Mouse (Mus musculus): ENCODE measurements around the gene Mt1. TPM values are rescaled to one million over a fixed set of nuclear protein-coding genes. Genes with fewer than 3 reads are reported as not detected.
"Not testable (repeated sequence)": the region's sequence is repeated elsewhere in the genome, so short reads cannot be mapped to it uniquely, and the experiment has no call there.

Mt1 gene
- polyA plus RNA-seq, 1 experiment from 2014 or later = 2,068 TPM

GRCm38 (mm10) chr8:94153451-94153850 is 25.4 kb upstream of the Mt1 start:
- 46% methylated on average over 7 of the region's 7 CpGs for WGBS
- ATAC-seq = no peak
- no peak overlapping the region for H3K27ac ChIP-seq (ENCODE audit: low read depth, low read length)
- no peak overlapping the region for H3K4me3 ChIP-seq (ENCODE audit: low read depth, low read length)
- H3K4me2 ChIP-seq (replicated peaks; ENCODE audit: low read depth) = no peak overlapping the region
- H3K27me3 ChIP-seq (replicated peaks; ENCODE audit: control insufficient read depth, insufficient read depth, low read length) = 0 out of 2 replicates have a peak, but pooled peaks cover 4% of the 10 kb centered on the region
- no peaks in the 10 kb centered on the region for H3K9me3 ChIP-seq (ENCODE audit: control insufficient read depth)
- no peak overlapping the region for H3K9ac ChIP-seq (ENCODE audit: low read depth, low read length)
- no peak for TF ChIP-seq CTCF (IDR thresholded peaks at IDR 0.05; ENCODE audit: low read depth)
- H3K4me1 ChIP-seq (replicated peaks; ENCODE audit: control insufficient read depth, insufficient read depth, low read length) = no peaks in the 10 kb centered on the region; the same call in 1 of the 2 replicates
- H3K36me3 ChIP-seq (ENCODE audit: control insufficient read depth, insufficient read depth) = no peaks in the 10 kb centered on the region

DNA sequence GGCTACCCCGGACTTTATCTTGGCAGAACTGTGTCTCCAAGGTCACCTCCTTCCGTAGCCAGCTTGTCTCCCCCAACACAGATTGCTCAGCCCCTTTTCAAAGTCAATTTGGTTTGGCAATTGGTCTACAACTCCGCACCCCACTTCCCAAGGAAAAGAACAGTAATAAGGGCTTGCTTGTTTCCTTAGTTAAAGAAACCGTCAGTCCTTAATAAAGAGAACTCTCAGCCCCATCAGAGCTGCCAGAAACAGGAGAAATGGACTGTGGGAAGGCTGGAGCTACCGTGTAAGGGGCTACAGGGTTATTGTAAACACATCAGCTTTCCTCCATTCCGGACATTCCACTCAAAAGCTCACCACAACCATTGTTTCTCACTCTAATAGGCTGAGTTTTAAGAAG is 24.3 kb upstream of the Mt1 start:
- ATAC-seq = no peak
- Histone ChIP-seq H3K4me3 (ENCODE audit: low read depth, low read length) (no peak overlapping the region), H3K9me3 (ENCODE audit: control insufficient read depth) (no peaks in the 10 kb centered on the region), H3K9ac (ENCODE audit: low read depth, low read length) (no peak overlapping the region), H3K27ac (ENCODE audit: low read depth, low read length) (no peak overlapping the region), H3K27me3 (replicated peaks; ENCODE audit: control insufficient read depth, insufficient read depth, low read length) (0 out of 2 replicates have a peak, but pooled peaks cover 4% of the 10 kb centered on the region), H3K4me2 (replicated peaks; ENCODE audit: low read depth) (no peak overlapping the region), H3K36me3 (ENCODE audit: control insufficient read depth, insufficient read depth) (no peaks in the 10 kb centered on the region), H3K4me1 (replicated peaks; ENCODE audit: control insufficient read depth, insufficient read depth, low read length) (no peaks in the 10 kb centered on the region; the same call in 1 of the 2 replicates)
- no peak for TF ChIP-seq CTCF (IDR thresholded peaks at IDR 0.05; ENCODE audit: low read depth)
- 43% methylated on average over 6 of the region's 6 CpGs for WGBS

- no peak for TF ChIP-seq CTCF (IDR thresholded peaks at IDR 0.05; ENCODE audit: low read depth)
- H3K4me2 ChIP-seq (replicated peaks; ENCODE audit: low read depth) = no peak overlapping the region
- H3K9me3 ChIP-seq (ENCODE audit: control insufficient read depth) = no peaks in the 10 kb centered on the region
- no peak overlapping the region for H3K27ac ChIP-seq (ENCODE audit: low read depth, low read length)
- 73% methylated on average over 4 of the region's 4 CpGs for WGBS
- no peak overlapping the region for H3K9ac ChIP-seq (ENCODE audit: low read depth, low read length)
- H3K36me3 ChIP-seq (ENCODE audit: control insufficient read depth, insufficient read depth) = no peaks in the 10 kb centered on the region
- no peaks in the 10 kb centered on the region; the same call in 1 of the 2 replicates for H3K4me1 ChIP-seq (replicated peaks; ENCODE audit: control insufficient read depth, insufficient read depth, low read length)
- H3K27me3 ChIP-seq (replicated peaks; ENCODE audit: control insufficient read depth, insufficient read depth, low read length) = 0 out of 2 replicates have a peak, but pooled peaks cover 4% of the 10 kb centered on the region
- H3K4me3 ChIP-seq (ENCODE audit: low read depth, low read length) = no peak overlapping the region
- ATAC-seq = no peak
Observed at GRCm38 (mm10) chr8:94156092-94156491, 22.8 kb upstream of the Mt1 start.

DNA sequence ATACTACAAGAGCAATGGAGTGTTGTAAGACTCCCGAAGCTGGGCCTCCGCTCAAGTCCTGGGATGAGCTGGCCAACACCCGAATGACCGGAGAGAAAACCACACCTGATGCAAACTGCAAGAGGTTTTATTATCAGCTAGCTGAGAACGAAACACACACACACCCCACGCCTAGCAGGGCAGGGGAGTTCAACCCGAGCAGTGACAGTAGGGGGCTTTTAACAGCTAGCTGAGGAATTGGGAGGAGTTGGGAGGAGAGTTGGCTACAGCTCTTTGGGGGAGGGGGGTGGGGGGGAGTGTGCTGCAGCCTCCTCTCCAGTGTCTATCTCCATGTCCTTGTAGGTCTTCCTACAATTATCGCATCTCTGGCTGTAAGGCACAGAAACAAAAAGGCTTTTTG is 13.1 kb upstream of the Mt1 start:
- not testable (repeated sequence) for H3K9me3 ChIP-seq (ENCODE audit: control insufficient read depth); H3K27me3 ChIP-seq (replicated peaks; ENCODE audit: control insufficient read depth, insufficient read depth, low read length); ATAC-seq; H3K27ac ChIP-seq (ENCODE audit: low read depth, low read length); H3K4me1 ChIP-seq (replicated peaks; ENCODE audit: control insufficient read depth, insufficient read depth, low read length); H3K4me3 ChIP-seq (ENCODE audit: low read depth, low read length); H3K4me2 ChIP-seq (replicated peaks; ENCODE audit: low read depth); H3K9ac ChIP-seq (ENCODE audit: low read depth, low read length); H3K36me3 ChIP-seq (ENCODE audit: control insufficient read depth, insufficient read depth)
- WGBS = 64% methylated on average over 8 of the region's 8 CpGs

GRCm38 (mm10) chr8:94167244-94167643 is 11.6 kb upstream of the Mt1 start:
- peak overlapping the region; percentile 39; the same call in 1 of the 2 replicates for H3K4me2 ChIP-seq (replicated peaks; ENCODE audit: low read depth)
- H3K9ac ChIP-seq (ENCODE audit: low read depth, low read length) = no peak overlapping the region
- TF ChIP-seq CTCF (IDR thresholded peaks at IDR 0.05; ENCODE audit: low read depth) = peak; percentile 93
- ATAC-seq = 0 out of 2 replicates have a peak, but pooled peaks have one; percentile 15
- H3K4me1 ChIP-seq (replicated peaks; ENCODE audit: control insufficient read depth, insufficient read depth, low read length) = no peaks in the 10 kb centered on the region
- no peaks in the 10 kb centered on the region for H3K36me3 ChIP-seq (ENCODE audit: control insufficient read depth, insufficient read depth)
- H3K9me3 ChIP-seq (ENCODE audit: control insufficient read depth) = no peaks in the 10 kb centered on the region
- WGBS = 6% methylated on average over 6 of the region's 6 CpGs
- no peak overlapping the region for H3K27ac ChIP-seq (ENCODE audit: low read depth, low read length)
- H3K4me3 ChIP-seq (ENCODE audit: low read depth, low read length) = no peak overlapping the region
- no peaks in the 10 kb centered on the region for H3K27me3 ChIP-seq (replicated peaks; ENCODE audit: control insufficient read depth, insufficient read depth, low read length)

GRCm38 (mm10) chr8:94169547-94169946 is 9.3 kb upstream of the Mt1 start:
- no peak overlapping the region for H3K4me2 ChIP-seq (replicated peaks; ENCODE audit: low read depth)
- H3K9me3 ChIP-seq (ENCODE audit: control insufficient read depth) = no peaks in the 10 kb centered on the region
- H3K36me3 ChIP-seq (ENCODE audit: control insufficient read depth, insufficient read depth) = no peaks in the 10 kb centered on the region
- H3K27me3 ChIP-seq (replicated peaks; ENCODE audit: control insufficient read depth, insufficient read depth, low read length) = peaks cover 2% of the 10 kb centered on the region; the same call in 1 of the 2 replicates
- 74% methylated on average over 5 of the region's 5 CpGs for WGBS
- H3K9ac ChIP-seq (ENCODE audit: low read depth, low read length) = no peak overlapping the region
- no peak overlapping the region for H3K27ac ChIP-seq (ENCODE audit: low read depth, low read length)
- ATAC-seq = no peak
- TF ChIP-seq CTCF (IDR thresholded peaks at IDR 0.05; ENCODE audit: low read depth) = no peak
- H3K4me3 ChIP-seq (ENCODE audit: low read depth, low read length) = no peak overlapping the region
- no peaks in the 10 kb centered on the region for H3K4me1 ChIP-seq (replicated peaks; ENCODE audit: control insufficient read depth, insufficient read depth, low read length)

DNA sequence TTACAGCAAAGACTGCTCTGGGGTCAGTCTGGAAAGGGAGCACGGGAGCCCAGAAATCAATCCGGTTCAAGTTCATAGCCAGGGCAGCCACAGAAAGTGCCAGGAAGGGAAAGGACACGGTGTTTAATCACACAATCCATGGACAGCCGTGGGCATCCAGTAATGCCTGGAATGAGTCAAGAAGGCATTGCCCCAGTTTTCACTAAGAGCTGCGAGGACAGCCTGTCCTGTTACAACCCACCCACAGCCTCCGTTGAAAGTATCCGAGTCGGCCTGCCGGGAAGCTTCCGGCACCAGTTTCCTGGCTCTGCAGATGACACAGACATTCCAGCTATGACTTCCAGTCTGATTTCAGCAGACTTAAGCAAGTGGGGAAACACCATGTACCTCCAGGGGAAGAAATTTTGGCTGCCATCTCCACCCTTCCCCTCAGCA is 7.5 kb upstream of the Mt1 start:
- H3K9ac ChIP-seq (ENCODE audit: low read depth, low read length) = no peak overlapping the region
- peak overlapping the region; percentile 76 for H3K4me2 ChIP-seq (replicated peaks; ENCODE audit: low read depth)
- ATAC-seq = no peak
- H3K36me3 ChIP-seq (ENCODE audit: control insufficient read depth, insufficient read depth) = no peaks in the 10 kb centered on the region
- no peak overlapping the region for H3K27ac ChIP-seq (ENCODE audit: low read depth, low read length)
- H3K27me3 ChIP-seq (replicated peaks; ENCODE audit: control insufficient read depth, insufficient read depth, low read length) = peaks cover 2% of the 10 kb centered on the region; the same call in 1 of the 2 replicates
- H3K9me3 ChIP-seq (ENCODE audit: control insufficient read depth) = no peaks in the 10 kb centered on the region
- H3K4me1 ChIP-seq (replicated peaks; ENCODE audit: control insufficient read depth, insufficient read depth, low read length) = no peaks in the 10 kb centered on the region
- peak overlapping the region; percentile 51; the same call in 1 of the 2 replicates for H3K4me3 ChIP-seq (ENCODE audit: low read depth, low read length)
- 66% methylated on average over 10 of the region's 10 CpGs for WGBS
- TF ChIP-seq CTCF (IDR thresholded peaks at IDR 0.05; ENCODE audit: low read depth) = no peak
